Mouse (Mus musculus): ENCODE measurements around the gene Gm43738. TPM values are rescaled to one million over a fixed set of nuclear protein-coding genes. Genes with fewer than 3 reads are reported as not detected.

Gene Gm43738
- total and polyA plus RNA-seq, 2 experiments from 2014 or later = not detected

DNA sequence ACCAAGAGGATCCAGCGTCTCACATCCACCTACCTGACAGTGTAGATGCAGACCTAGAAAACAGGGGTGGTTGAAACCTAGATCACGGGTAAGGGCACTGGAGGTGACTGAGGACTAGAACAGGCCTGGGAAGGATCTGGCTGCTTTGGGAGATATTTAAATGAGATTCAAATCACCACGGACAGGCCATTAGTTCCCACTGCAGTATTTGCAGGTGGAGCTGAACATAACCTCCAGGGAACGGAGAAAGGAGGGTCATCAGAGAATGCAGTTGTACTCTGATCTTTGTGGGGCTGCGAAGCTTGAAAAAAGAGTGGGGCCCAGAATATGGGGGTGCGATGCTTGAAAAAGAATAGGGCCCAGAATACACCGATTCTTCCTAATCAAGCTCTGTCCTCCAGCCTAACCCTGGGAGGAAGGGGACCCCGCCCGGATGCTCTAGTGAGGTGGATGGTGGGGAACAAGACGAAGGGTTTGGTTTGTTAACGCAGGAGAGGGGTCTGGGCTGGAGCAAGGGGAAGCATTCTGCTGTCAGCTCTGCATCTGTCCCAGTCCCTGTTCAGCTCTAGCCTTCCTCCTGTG is 8.3 kb downstream of the Gm43738 start:
- Histone ChIP-seq H3K27ac (peak overlapping the region; percentile 79), H3K36me3 (ENCODE audit: insufficient read depth, low read length) (peaks cover 36% of the 10 kb centered on the region), H3K9me3 (ENCODE audit: low read length) (no peaks in the 10 kb centered on the region), H3K27me3 (ENCODE audit: insufficient read depth, low read length) (no peaks in the 10 kb centered on the region), H3K4me1 (ENCODE audit: insufficient read depth, low read length) (0 out of 2 replicates have a peak, but pooled peaks cover 13% of the 10 kb centered on the region), H3K4me2 (ENCODE audit: low read depth, low read length) (peak overlapping the region; percentile 98), H3K9ac (replicated peaks; ENCODE audit: low read length) (peak overlapping the region; percentile 78), H3K4me3 (ENCODE audit: low read length) (peak overlapping the region; percentile 73)
- no peak for TF ChIP-seq CTCF (IDR thresholded peaks at IDR 0.05; ENCODE audit: low read depth)
- 16% methylated on average over 11 of the region's 11 CpGs for WGBS
- DNase-seq (ENCODE audit: low spot score) (no peak), ATAC-seq (peak; percentile 7)

DNA sequence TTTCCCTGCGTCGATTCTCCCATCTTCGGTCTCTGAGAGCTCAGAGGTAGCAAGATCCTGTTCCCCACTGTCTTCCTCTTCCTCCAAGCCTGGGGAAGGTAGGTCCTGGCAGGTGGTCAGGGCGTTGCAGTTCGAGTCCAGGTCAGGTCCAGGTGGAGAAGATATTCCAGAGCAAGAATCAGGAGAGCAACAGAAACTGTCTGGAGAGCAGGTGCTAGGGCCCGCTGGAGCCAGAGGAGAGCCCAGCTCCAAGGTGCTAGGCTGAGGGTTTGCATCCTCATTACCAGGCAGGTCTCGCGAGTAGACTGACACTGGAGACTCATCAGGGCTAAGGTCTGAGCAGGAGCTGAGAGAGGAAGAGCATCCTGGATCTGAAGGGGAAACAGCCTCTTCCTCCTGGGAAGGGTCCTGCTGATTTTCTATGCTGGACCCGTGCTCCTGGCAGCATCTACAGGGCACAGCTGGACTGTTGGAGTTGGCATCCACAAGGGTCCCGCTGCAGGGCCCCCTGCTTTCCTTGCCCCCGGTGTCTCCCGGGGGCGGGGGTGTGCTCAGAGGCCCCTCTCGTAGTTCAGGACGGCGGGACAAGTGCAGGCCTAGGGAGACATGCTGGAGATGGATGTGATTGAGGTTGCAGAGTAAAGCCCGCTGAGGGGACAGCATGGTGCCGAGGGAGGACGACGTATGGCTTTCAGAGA is 8.9 kb downstream of the Gm43738 start:
- 7% methylated on average over 20 of the region's 20 CpGs for WGBS
- Histone ChIP-seq H3K36me3 (ENCODE audit: insufficient read depth, low read length) (peaks cover 37% of the 10 kb centered on the region), H3K4me2 (ENCODE audit: low read depth, low read length) (peak overlapping the region; percentile 98), H3K27me3 (ENCODE audit: insufficient read depth, low read length) (no peaks in the 10 kb centered on the region), H3K4me3 (ENCODE audit: low read length) (peak overlapping the region; percentile 73), H3K9ac (replicated peaks; ENCODE audit: low read length) (peak overlapping the region; percentile 78), H3K27ac (peak overlapping the region; percentile 79), H3K4me1 (ENCODE audit: insufficient read depth, low read length) (0 out of 2 replicates have a peak, but pooled peaks cover 13% of the 10 kb centered on the region), H3K9me3 (ENCODE audit: low read length) (no peaks in the 10 kb centered on the region)
- no peak for ATAC-seq
- DNase-seq (ENCODE audit: low spot score) = no peak
- TF ChIP-seq CTCF (IDR thresholded peaks at IDR 0.05; ENCODE audit: low read depth) = no peak

DNA sequence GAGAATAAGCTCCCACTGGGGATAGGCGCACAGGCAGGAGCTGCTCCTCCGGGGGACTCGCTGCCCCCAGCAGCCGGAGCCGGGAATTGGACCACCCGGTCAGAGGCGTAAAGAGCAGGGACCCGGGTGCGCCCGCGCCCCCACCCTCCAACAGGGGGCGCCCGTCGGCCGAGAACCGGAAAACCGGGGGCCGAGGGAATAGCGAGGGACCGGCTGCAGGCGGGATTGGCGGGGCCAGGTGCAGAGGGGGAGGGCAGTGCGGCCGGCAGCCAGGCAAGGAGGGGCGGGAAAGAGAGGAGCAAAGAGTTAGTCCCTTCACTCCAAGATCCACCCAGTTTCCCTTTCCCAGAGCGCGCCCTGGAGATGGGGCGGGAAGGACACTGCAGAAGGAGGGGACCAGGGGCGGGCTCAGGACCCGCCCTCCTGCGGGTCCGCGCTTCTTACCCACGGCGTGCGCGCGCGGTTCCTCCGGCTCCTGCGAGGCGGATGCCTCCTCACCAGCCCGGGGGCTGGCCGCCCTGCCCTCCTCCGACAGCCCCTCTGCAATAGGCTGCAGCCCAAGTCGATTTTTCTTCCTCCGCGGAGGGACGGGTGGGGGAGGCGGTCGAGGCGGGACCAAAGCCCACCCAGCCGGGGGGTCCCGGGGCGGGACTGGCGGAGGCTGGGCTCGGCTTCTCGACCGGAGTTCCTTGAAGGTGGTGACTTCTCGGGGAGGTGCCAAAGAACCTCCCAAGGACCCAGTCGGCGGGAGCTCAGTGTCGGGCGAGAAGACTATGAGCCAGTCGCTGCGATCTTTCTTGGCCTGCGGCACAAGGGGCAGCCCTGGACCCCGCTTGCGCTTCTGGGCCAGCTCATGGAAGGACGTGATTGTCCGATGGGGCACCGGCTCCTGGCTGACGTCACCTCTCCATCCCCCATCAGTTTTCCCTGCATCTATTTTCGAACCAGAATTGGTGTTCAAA is 9.9 kb downstream of the Gm43738 start:
- peak overlapping the region; percentile 73 for H3K4me3 ChIP-seq (ENCODE audit: low read length)
- H3K27me3 ChIP-seq (ENCODE audit: insufficient read depth, low read length) = no peaks in the 10 kb centered on the region
- DNase-seq (ENCODE audit: low spot score) (peak; percentile 82), ATAC-seq (peak; percentile 63)
- H3K4me2 ChIP-seq (ENCODE audit: low read depth, low read length) = peak overlapping the region; percentile 98
- H3K36me3 ChIP-seq (ENCODE audit: insufficient read depth, low read length) = peaks cover 35% of the 10 kb centered on the region; the same call in 1 of the 2 replicates
- H3K9ac ChIP-seq (replicated peaks; ENCODE audit: low read length) = peak overlapping the region; percentile 78
- H3K4me1 ChIP-seq (ENCODE audit: insufficient read depth, low read length) = 0 out of 2 replicates have a peak, but pooled peaks cover 13% of the 10 kb centered on the region
- under 1% methylated on average over 67 of the region's 74 CpGs for WGBS
- H3K27ac ChIP-seq = peak overlapping the region; percentile 80
- H3K9me3 ChIP-seq (ENCODE audit: low read length) = no peaks in the 10 kb centered on the region
- peak; percentile 71 for TF ChIP-seq CTCF (IDR thresholded peaks at IDR 0.05; ENCODE audit: low read depth)

DNA sequence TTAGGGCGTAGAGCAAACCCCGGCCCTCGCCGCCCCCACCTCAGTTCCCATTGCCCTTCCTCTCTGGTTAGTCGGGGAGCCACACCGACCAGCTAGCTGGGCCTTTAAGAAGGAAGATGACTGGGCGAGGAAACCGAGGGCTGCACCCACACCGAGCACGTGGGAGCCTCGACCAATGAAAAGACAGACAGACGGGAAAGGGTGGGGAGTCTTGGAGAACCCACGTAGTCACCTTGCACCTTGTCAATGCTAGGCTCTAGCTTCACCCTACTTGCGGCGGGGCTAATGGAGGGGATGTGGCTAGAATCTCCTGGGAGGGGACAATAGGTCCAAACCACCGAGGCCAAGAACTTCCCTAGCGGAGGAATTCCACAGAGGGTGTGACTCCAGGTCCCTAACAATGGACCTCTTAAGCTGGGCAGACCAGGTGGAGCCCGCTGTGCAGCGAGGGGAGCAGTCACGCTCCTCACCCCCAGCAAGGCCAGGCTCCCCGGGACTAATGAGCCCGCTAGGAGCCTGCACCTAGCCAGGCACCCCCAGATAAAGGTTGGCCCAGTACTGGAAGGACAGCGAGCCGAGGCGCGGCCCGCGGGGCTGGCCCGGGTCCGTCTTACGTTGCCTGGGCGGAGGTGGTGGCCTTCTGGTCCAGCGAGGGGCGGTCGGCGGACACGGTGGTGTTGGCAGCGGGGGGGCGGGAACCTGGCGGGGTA is 10.9 kb downstream of the Gm43738 start:
- 0 out of 2 replicates have a peak, but pooled peaks cover 13% of the 10 kb centered on the region for H3K4me1 ChIP-seq (ENCODE audit: insufficient read depth, low read length)

DNA sequence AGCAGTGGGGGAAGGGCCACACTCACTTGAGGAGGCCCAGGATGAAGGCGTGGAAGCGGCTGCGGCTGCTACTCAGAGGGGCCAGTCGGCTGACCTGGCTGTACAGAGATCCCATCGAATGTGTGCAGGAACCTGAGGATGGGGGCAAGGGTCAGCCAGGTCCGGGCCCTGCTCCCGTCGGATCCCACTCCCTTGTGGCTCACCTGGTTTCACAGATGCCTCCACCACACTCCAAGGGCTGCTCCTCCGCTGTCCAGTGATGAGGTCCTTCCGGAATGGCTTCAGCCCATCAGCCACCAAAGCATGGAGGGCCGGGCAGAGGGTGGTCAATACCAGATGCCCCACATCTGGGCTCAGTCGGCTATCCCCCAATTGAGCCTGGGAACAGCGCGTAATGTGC is 11.9 kb downstream of the Gm43738 start:
- H3K36me3 ChIP-seq (ENCODE audit: insufficient read depth, low read length) = peaks cover 30% of the 10 kb centered on the region
- no peak overlapping the region for H3K9ac ChIP-seq (replicated peaks; ENCODE audit: low read length)
- ATAC-seq (no peak), DNase-seq (ENCODE audit: low spot score) (no peak)
- H3K4me3 ChIP-seq (ENCODE audit: low read length) = peak overlapping the region; percentile 73
- no peaks in the 10 kb centered on the region for H3K9me3 ChIP-seq (ENCODE audit: low read length)
- H3K4me1 ChIP-seq (ENCODE audit: insufficient read depth, low read length) = 0 out of 2 replicates have a peak, but pooled peaks cover 13% of the 10 kb centered on the region
- 79% methylated on average over 14 of the region's 14 CpGs for WGBS
- peak overlapping the region; percentile 98; the same call in 1 of the 2 replicates for H3K4me2 ChIP-seq (ENCODE audit: low read depth, low read length)
- H3K27ac ChIP-seq = no peak overlapping the region
- TF ChIP-seq CTCF (IDR thresholded peaks at IDR 0.05; ENCODE audit: low read depth) = no peak
- no peaks in the 10 kb centered on the region for H3K27me3 ChIP-seq (ENCODE audit: insufficient read depth, low read length)

More for the DNA sequence above, 10.9 kb downstream of the Gm43738 start:
- no peaks in the 10 kb centered on the region for H3K9me3 ChIP-seq (ENCODE audit: low read length)
- no peak for TF ChIP-seq CTCF (IDR thresholded peaks at IDR 0.05; ENCODE audit: low read depth)
- WGBS = under 1% methylated on average over 39 of the region's 40 CpGs
- H3K9ac ChIP-seq (replicated peaks; ENCODE audit: low read length) = peak overlapping the region; percentile 78
- peaks cover 32% of the 10 kb centered on the region for H3K36me3 ChIP-seq (ENCODE audit: insufficient read depth, low read length)
- DNase-seq (ENCODE audit: low spot score) (peak; percentile 90), ATAC-seq (peak; percentile 72)
- H3K4me3 ChIP-seq (ENCODE audit: low read length) = peak overlapping the region; percentile 73
- H3K27me3 ChIP-seq (ENCODE audit: insufficient read depth, low read length) = no peaks in the 10 kb centered on the region
- H3K27ac ChIP-seq = peak overlapping the region; percentile 80
- H3K4me2 ChIP-seq (ENCODE audit: low read depth, low read length) = peak overlapping the region; percentile 98
